Mouse (Mus musculus): Measurements from ENCODE around the gene Nckap1l.

DNA sequence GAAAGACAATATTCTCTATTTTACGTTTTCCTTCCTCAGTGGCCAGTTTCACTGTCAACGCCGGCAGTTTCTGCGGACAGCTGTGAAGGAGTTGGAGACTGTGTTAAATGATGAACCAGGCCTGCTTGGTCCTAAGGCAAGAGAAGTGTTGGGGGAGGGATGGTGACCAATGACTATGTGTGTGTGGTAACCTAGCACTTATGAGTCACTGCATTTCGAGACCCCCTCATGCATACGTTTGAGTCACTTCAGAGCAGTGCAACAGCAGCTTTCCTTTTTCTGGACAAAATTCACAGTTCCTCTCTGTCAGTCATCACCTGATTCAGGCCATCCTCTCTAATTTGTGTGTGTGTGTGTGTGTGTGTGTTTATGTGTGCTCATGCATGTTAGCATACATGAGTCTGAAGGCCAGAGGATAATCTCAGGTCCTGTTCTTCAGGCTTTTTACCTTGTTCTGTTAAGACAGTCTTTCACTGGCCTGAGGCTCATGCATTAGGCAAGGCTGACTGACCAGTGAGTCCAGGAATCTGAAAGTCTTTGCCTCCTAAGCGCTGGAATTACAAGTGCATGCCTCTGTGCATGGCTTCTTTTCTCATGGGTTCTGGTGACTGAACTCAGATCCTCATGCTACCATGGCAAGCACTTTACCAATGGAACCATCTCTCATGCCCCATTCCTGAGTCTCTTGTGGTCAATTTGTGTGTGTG lies 18.0 kb downstream of the Nckap1l start:
- TF ChIP-seq POLR2A (IDR thresholded peaks at IDR 0.05; ENCODE audit: insufficient read depth, low read depth, low read length) (no peak), CTCF (IDR thresholded peaks at IDR 0.05; ENCODE audit: insufficient read depth, low read depth, low read length) (no peak)
